Mouse (Mus musculus): ENCODE measurements around the gene Prlhr. TPM values are rescaled to one million over a fixed set of nuclear protein-coding genes. Genes with fewer than 3 reads are reported as not detected.

Prlhr gene
- polyA plus RNA-seq, 1 experiment, result not detected

GRCm38 (mm10) chr19:60440083-60440482 lies 28.0 kb downstream of the Prlhr start:
- H3K4me1 ChIP-seq, result no peaks in the 10 kb centered on the region
- no peak for TF ChIP-seq FLI1 (IDR thresholded peaks at IDR 0.05; ENCODE audit: low read length)
- TF ChIP-seq GATA1 (IDR thresholded peaks at IDR 0.05; ENCODE audit: borderline replicate concordance, low read length), result no peak
- no peaks in the 10 kb centered on the region for H3K36me3 ChIP-seq (replicated peaks; ENCODE audit: low read length)
- H3K27me3 ChIP-seq (replicated peaks), result no peaks in the 10 kb centered on the region
- H3K9me3 ChIP-seq, result no peaks in the 10 kb centered on the region
- H3K4me3 ChIP-seq (replicated peaks), result no peak overlapping the region

GRCm38 (mm10) chr19:60437566-60438241 lies 30.4 kb downstream of the Prlhr start:
- no peaks in the 10 kb centered on the region for H3K9me3 ChIP-seq
- H3K36me3 ChIP-seq (replicated peaks; ENCODE audit: low read length), result no peaks in the 10 kb centered on the region
- TF ChIP-seq FLI1 (IDR thresholded peaks at IDR 0.05; ENCODE audit: low read length), result no peak
- no peak for TF ChIP-seq GATA1 (IDR thresholded peaks at IDR 0.05; ENCODE audit: borderline replicate concordance, low read length)

DNA sequence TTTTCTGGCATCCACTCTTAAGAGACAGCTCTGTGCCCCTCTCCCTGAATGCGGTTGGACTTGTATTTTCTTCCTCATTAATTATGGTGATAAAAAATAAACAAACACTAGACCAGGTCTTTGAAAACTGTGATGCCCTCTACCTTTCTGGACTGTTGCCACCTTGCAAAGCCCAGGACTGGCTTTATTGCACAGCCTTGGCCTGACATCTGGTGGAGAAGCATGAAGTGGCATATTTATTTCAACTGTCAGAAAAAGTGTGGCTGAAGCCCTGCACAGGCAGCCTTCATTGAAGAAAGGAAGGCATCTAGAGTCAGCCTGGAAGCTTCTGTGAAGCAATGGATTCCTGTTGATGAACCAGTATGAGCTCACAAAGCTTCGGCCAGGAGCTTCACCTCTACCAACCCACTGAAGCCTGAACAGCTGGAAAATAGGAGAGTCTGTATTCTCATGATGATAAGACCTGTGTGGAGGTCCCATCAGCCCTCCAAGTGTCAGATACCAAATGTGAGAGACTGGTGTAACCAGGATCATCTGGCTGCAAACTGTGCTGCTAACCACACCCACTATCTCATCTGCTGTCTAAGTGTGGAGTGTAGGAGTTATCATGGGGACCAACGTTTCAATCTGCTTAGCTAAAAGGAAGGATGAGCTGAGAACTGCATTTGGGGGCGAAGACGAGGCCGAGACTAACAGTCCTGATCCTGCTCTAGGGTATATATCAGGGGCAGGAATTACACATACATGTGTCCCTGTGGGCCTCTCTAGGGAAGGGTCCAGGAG lies 35.6 kb downstream of the Prlhr start:
- Histone ChIP-seq H3K4me3 (replicated peaks) (no peak overlapping the region), H3K4me1 (no peaks in the 10 kb centered on the region), H3K9me3 (no peaks in the 10 kb centered on the region), H3K27me3 (replicated peaks) (no peaks in the 10 kb centered on the region), H3K36me3 (replicated peaks; ENCODE audit: low read length) (no peaks in the 10 kb centered on the region)
- no peak for TF ChIP-seq FLI1 (IDR thresholded peaks at IDR 0.05; ENCODE audit: low read length)
- no peak for TF ChIP-seq GATA1 (IDR thresholded peaks at IDR 0.05; ENCODE audit: borderline replicate concordance, low read length)

More at GRCm38 (mm10) chr19:60437566-60438241, 30.4 kb downstream of the Prlhr start:
- Histone ChIP-seq H3K4me3 (replicated peaks) (no peak overlapping the region), H3K27me3 (replicated peaks) (no peaks in the 10 kb centered on the region), H3K4me1 (no peaks in the 10 kb centered on the region)

DNA sequence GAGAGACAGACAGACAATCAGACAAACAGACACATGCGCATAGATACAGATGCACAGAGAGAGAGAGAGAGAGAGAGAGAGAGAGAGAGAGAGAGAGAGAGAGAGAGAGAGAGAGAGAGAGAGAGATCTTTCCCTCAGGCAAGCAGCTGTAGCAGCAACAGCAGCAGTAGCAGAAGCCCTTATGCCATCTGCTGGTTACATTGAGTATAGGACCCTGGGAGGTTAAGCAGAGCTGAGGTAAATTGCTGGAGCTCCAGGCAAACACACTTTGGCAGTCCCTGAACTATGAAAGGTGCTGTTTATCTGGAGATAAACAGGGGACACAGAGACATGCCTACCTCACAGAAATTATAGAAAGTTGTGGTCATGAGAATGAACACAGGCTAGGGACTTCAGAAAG lies 50.5 kb downstream of the Prlhr start:
- no peak overlapping the region for H3K4me3 ChIP-seq (replicated peaks)

More for the DNA sequence above, 50.5 kb downstream of the Prlhr start:
- H3K36me3 ChIP-seq (replicated peaks; ENCODE audit: low read length), result no peaks in the 10 kb centered on the region
- H3K9me3 ChIP-seq, result no peaks in the 10 kb centered on the region
- H3K4me1 ChIP-seq, result no peaks in the 10 kb centered on the region
- TF ChIP-seq FLI1 (IDR thresholded peaks at IDR 0.05; ENCODE audit: low read length) (no peak), GATA1 (IDR thresholded peaks at IDR 0.05; ENCODE audit: borderline replicate concordance, low read length) (no peak)
- H3K27me3 ChIP-seq (replicated peaks), result no peaks in the 10 kb centered on the region

Other genes starting within 250 kb of the Prlhr start
- 4.7 and 7.9 TPM in 2 replicates for gene Fam204a, start 241.6 kb downstream of the Prlhr start, polyA plus RNA-seq (2012; ENCODE audit: insufficient read depth, low replicate concordance)
- 14.5 and 26.8 TPM in 2 replicates for gene Cacul1, start 112.7 kb upstream of the Prlhr start, polyA plus RNA-seq (2012; ENCODE audit: insufficient read depth, low replicate concordance)